Mouse (Mus musculus) neural tube, embryonic 14.5 days (tissue): Measurements from ENCODE around the gene Hivep3. TPM values are rescaled to one million over a fixed set of nuclear protein-coding genes. Genes with fewer than 3 reads are reported as not detected.

Source experiments
- ATAC-seq: fragments of 200-750 bp; cut with Nextera tagmentation; 2 replicates; pipeline ENCODE4 v1.8.0; 2017; ENCODE audit warnings: low read depth, mild to moderate bottlenecking, moderate TSS enrichment, moderate library complexity
- H3K27ac ChIP-seq: fragments of 300-500 bp; sonication (generic); 2 replicates; pipeline ENCODE4 v1.5.1; 2014; ENCODE audit warnings: low read depth, mild to moderate bottlenecking, control low read depth, low read length, moderate library complexity, mixed read lengths
- H3K27me3 ChIP-seq: fragments of 300-500 bp; sonication (generic); 2 replicates; pipeline ENCODE4 v1.6.1; 2014; ENCODE audit warnings: low read length; ENCODE audit not compliant: control insufficient read depth, insufficient read depth
- H3K36me3 ChIP-seq: fragments of 300-500 bp; sonication (generic); 2 replicates; pipeline ENCODE4 v1.6.1; 2014; ENCODE audit warnings: low read length, mixed read lengths; ENCODE audit not compliant: control insufficient read depth, insufficient read depth
- H3K4me1 ChIP-seq: fragments of 300-500 bp; sonication (generic); 2 replicates; pipeline ENCODE4 v1.6.1; 2014; ENCODE audit warnings: low read length; ENCODE audit not compliant: control insufficient read depth, insufficient read depth
- H3K4me2 ChIP-seq: fragments of 300-500 bp; sonication (generic); 2 replicates; pipeline ENCODE4 v1.6.1; 2014; ENCODE audit warnings: mild to moderate bottlenecking, low read depth, low read length, control low read depth
- H3K4me3 ChIP-seq: fragments of 300-500 bp; sonication (generic); 2 replicates; pipeline ENCODE4 v1.5.1; 2014; ENCODE audit warnings: low read depth, low read length, control low read depth, mixed read lengths
- H3K9ac ChIP-seq: fragments of 300-500 bp; sonication (generic); replicated peaks from 2 replicates; pipeline ENCODE4 v1.6.1; 2014; ENCODE audit warnings: low read depth, mild to moderate bottlenecking, control low read depth, low read length, mixed read lengths
- H3K9me3 ChIP-seq: fragments of 300-500 bp; sonication (generic); 2 replicates; pipeline ENCODE4 v1.6.1; 2016; ENCODE audit warnings: low read length; ENCODE audit not compliant: control insufficient read depth
- WGBS: fragments of 180-500 bp; shearing (Covaris S2); extraction: QIAGEN DNeasy Blood & Tissue Kit; methylation state at CpG from one replicate; pipeline ENCODE4 v1.1.7; 2014; 5-methylcytosine and 5-hydroxymethylcytosine counted together
- polyA plus RNA-seq: library from polyadenylated mRNA; unstranded; fragments of >200 nt; fragmentation: Nextera tagmentation; extraction: Ambion mirVana; gene quantifications from 2 replicates; pipeline ENCODE4 v1.2.1, GENCODE M21; 2014

The Hivep3 gene
- polyA plus RNA-seq, 1 experiment from 2014 or later, result 23.9 TPM

GRCm38 (mm10) chr4:119986065-119986464, 252.5 kb downstream of the Hivep3 start:
- Histone ChIP-seq H3K27me3 (no peaks in the 10 kb centered on the region), H3K36me3 (no peaks in the 10 kb centered on the region), H3K4me3 (no peak overlapping the region), H3K9ac (0 out of 2 replicates have a peak overlapping the region, but pooled peaks have one; percentile 16), H3K27ac (peak overlapping the region; percentile 52), H3K9me3 (no peaks in the 10 kb centered on the region), H3K4me2 (no peak overlapping the region), H3K4me1 (peaks cover 16% of the 10 kb centered on the region)
- ATAC-seq, result no peak
- 86% methylated on average over 5 of the region's 5 CpGs for WGBS

GRCm38 (mm10) chr4:119986580-119987291, 253.2 kb downstream of the Hivep3 start:
- no peak overlapping the region for H3K4me3 ChIP-seq
- peak; percentile 54; the same call in 1 of the 2 replicates for ATAC-seq
- H3K27me3 ChIP-seq, result no peaks in the 10 kb centered on the region
- 0 out of 2 replicates have a peak overlapping the region, but pooled peaks have one; percentile 16 for H3K9ac ChIP-seq
- peaks cover 16% of the 10 kb centered on the region for H3K4me1 ChIP-seq
- WGBS, result 18% methylated on average over 5 of the region's 5 CpGs
- no peaks in the 10 kb centered on the region for H3K36me3 ChIP-seq
- H3K9me3 ChIP-seq, result no peaks in the 10 kb centered on the region
- no peak overlapping the region for H3K4me2 ChIP-seq
- peak overlapping the region; percentile 52 for H3K27ac ChIP-seq

DNA sequence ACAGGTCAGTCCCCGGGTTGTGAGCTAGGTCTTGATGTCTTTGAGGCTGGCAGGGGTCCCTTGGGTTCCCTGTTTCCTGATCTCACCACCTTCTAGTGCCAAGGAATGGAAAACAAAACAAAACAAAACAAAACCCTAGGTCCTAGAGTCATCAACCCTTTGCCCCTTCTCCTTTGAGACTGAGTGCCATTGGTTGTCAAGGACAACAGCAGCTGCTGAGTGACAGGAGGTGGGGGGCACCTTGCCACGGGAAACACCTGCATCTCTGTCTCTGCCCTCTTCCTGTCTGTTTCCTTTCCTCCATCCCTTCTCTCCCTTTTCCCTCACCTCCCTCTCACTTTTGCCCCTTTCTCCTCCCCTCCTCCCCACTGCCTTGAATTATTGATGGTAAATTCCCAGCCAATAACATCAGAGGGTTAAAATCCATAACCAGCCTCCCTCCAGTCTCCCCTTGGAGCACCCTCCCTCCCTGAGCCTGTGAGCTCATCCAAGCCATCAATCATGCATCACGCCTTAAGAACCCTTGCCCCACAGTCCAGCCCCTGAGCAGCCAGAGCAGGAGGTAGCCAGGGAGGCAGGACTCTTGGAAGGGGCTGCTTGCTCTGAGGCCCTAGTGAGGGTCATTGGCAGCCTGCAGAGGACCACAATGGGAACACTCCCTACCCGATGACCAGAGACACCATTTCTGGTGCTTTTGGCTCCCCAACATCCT, 253.9 kb downstream of the Hivep3 start:
- Histone ChIP-seq H3K4me2 (no peak overlapping the region), H3K4me3 (no peak overlapping the region), H3K27ac (no peak overlapping the region; the same call in 1 of the 2 replicates), H3K36me3 (no peaks in the 10 kb centered on the region), H3K27me3 (no peaks in the 10 kb centered on the region), H3K4me1 (peaks cover 16% of the 10 kb centered on the region), H3K9ac (no peak overlapping the region), H3K9me3 (no peaks in the 10 kb centered on the region)
- WGBS, result 33% methylated on average over 4 of the region's 4 CpGs
- no peak for ATAC-seq

GRCm38 (mm10) chr4:119989031-119989693, 255.6 kb downstream of the Hivep3 start:
- no peak for ATAC-seq
- no peaks in the 10 kb centered on the region for H3K36me3 ChIP-seq
- no peak overlapping the region for H3K27ac ChIP-seq
- H3K4me3 ChIP-seq, result no peak overlapping the region
- H3K4me2 ChIP-seq, result no peak overlapping the region
- H3K4me1 ChIP-seq, result peaks cover 16% of the 10 kb centered on the region
- no peaks in the 10 kb centered on the region for H3K9me3 ChIP-seq
- 51% methylated on average over 3 of the region's 3 CpGs for WGBS
- H3K9ac ChIP-seq, result no peak overlapping the region
- H3K27me3 ChIP-seq, result no peaks in the 10 kb centered on the region

DNA sequence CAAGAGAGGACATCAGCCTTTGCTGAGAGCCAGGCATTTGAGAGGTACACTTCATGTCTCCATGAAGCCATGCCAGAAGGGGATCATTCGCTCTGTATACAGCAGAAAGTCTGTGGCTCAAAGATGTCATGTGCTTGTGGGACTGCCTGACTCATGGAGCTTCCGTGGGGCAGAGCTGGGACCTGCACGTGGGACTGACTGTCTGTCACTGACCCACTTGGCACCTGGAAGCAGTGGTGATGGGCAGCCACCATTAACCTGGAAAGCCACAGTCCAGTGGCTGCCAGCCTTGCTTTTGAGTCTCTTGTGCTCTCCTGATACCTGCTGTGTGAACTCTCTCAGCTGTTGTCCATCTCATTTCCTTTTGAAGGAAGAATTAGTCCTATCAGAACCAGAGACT, 256.8 kb downstream of the Hivep3 start:
- no peak overlapping the region for H3K4me2 ChIP-seq
- WGBS, result 89% methylated on average over 3 of the region's 3 CpGs
- no peaks in the 10 kb centered on the region for H3K27me3 ChIP-seq
- H3K4me3 ChIP-seq, result no peak overlapping the region
- peaks cover 16% of the 10 kb centered on the region for H3K4me1 ChIP-seq
- H3K9ac ChIP-seq, result no peak overlapping the region
- no peak for ATAC-seq
- H3K9me3 ChIP-seq, result no peaks in the 10 kb centered on the region
- H3K27ac ChIP-seq, result no peak overlapping the region
- H3K36me3 ChIP-seq, result no peaks in the 10 kb centered on the region

DNA sequence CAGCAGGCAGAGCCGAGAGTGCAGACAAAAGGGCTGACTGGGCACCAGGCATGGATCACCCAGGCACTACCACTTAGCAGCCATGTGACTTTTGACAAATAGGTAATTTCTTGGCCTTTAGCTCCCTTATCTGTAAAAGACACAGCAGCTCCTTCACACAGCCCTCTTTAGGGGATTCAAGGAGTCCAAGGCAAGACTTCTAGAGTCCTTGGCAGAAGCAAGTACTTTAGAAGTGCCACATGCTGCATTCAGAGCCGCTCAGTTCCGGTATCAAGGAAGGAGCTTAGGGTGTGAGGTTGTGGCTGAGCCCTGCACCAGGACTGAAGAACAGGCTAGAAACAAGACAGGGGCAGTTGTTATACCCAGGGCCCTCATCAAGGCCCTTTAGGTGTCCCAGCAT, 257.3 kb downstream of the Hivep3 start:
- H3K4me1 ChIP-seq, result peaks cover 16% of the 10 kb centered on the region
- no peak overlapping the region for H3K9ac ChIP-seq
- no peaks in the 10 kb centered on the region for H3K9me3 ChIP-seq
- WGBS, result 82% methylated on average over 3 of the region's 3 CpGs
- H3K27me3 ChIP-seq, result no peaks in the 10 kb centered on the region
- H3K4me2 ChIP-seq, result no peak overlapping the region
- no peak for ATAC-seq
- no peaks in the 10 kb centered on the region for H3K36me3 ChIP-seq
- no peak overlapping the region for H3K27ac ChIP-seq
- no peak overlapping the region for H3K4me3 ChIP-seq

DNA sequence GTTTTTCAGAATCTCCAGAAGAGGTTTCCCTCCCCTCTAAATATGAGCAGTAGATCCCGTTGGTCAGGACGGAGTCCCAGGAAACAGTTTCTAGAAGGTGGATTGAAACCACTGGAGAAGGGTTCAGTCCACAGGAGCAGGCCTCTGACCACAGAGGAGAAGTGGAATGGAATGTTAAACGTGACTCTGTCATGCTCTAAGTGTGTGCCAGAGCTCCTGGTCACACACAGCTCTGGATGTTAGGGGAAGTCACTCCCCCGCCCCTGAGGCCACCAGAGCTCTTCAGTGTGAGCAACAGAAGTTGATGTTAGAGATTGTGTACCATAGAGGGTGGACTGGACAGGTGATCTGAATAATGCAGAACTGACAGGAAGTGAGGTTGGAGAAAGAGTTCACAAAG, 258.2 kb downstream of the Hivep3 start:
- Histone ChIP-seq H3K9me3 (no peaks in the 10 kb centered on the region), H3K27me3 (no peaks in the 10 kb centered on the region), H3K36me3 (no peaks in the 10 kb centered on the region), H3K4me1 (peaks cover 9% of the 10 kb centered on the region), H3K4me3 (no peak overlapping the region), H3K27ac (no peak overlapping the region), H3K9ac (no peak overlapping the region), H3K4me2 (no peak overlapping the region)
- no peak for ATAC-seq
- 81% methylated on average over 4 of the region's 4 CpGs for WGBS

GRCm38 (mm10) chr4:119996377-119996776, 262.8 kb downstream of the Hivep3 start:
- WGBS, result 100% methylated on average over 1 of the region's 1 CpGs
- Histone ChIP-seq H3K36me3 (no peaks in the 10 kb centered on the region), H3K4me2 (no peak overlapping the region), H3K9me3 (no peaks in the 10 kb centered on the region), H3K27me3 (no peaks in the 10 kb centered on the region), H3K4me1 (no peaks in the 10 kb centered on the region), H3K4me3 (no peak overlapping the region), H3K9ac (no peak overlapping the region), H3K27ac (no peak overlapping the region)
- no peak for ATAC-seq

- no peak overlapping the region for H3K9ac ChIP-seq
- no peaks in the 10 kb centered on the region for H3K36me3 ChIP-seq
- ATAC-seq, result no peak
- H3K27me3 ChIP-seq, result no peaks in the 10 kb centered on the region
- H3K4me1 ChIP-seq, result no peaks in the 10 kb centered on the region
- no peak overlapping the region for H3K4me2 ChIP-seq
- H3K27ac ChIP-seq, result no peak overlapping the region
- H3K4me3 ChIP-seq, result no peak overlapping the region
- no peaks in the 10 kb centered on the region for H3K9me3 ChIP-seq
- WGBS, result 97% methylated on average over 7 of the region's 7 CpGs
Observed at GRCm38 (mm10) chr4:119997351-119997750, 263.8 kb downstream of the Hivep3 start.
